In genomic region chr1:178597757-178598156, GRCm38 (mm10) we compare ENCODE assay signal across 19 mouse cellular contexts.
"Had no signal": no experiment of that assay in that cellular context is flagged by ENCODE, and none has a peak within 500 bp of the region (broad histone marks: within the 10 kb centered on the region; RNA-seq: fewer than 3 reads in every experiment).

No protein-coding gene starts in this region.

- ATAC-seq: intestine, postnatal 0 days had no signal

- H3K4me3 ChIP-seq: limb, embryonic 10.5 days; limb, embryonic 13.5 days; liver, embryonic 13.5 days; lung, embryonic 15.5 days had no signal

- H3K9me3 ChIP-seq: limb, embryonic 10.5 days; liver, embryonic 13.5 days; lung, embryonic 15.5 days had no signal

- H3K27me3 ChIP-seq: liver, embryonic 13.5 days; lung, embryonic 15.5 days had no signal

- H3K4me2 ChIP-seq: limb, embryonic 13.5 days; liver, embryonic 13.5 days; lung, embryonic 15.5 days; midbrain, embryonic 11.5 days had no signal

- H3K27ac ChIP-seq: limb, embryonic 10.5 days; limb, embryonic 13.5 days; liver, embryonic 13.5 days; lung, embryonic 15.5 days; stomach, postnatal 0 days had no signal

- H3K4me1 ChIP-seq: liver, embryonic 13.5 days had no signal

- H3K36me3 ChIP-seq: limb, embryonic 13.5 days; liver, embryonic 13.5 days; lung, embryonic 15.5 days had no signal

- H3K9ac ChIP-seq: limb, embryonic 13.5 days; liver, embryonic 13.5 days; lung, embryonic 15.5 days had no signal

- DNase-seq: kidney, adult 2 months; kidney, postnatal 10 days; kidney, postnatal 36 days; liver, embryonic 13.5 days; lung, postnatal 14 days; lung, postnatal 4 days; midbrain, embryonic 14.5 days; right cerebral cortex, adult 18-20 months; right cerebral cortex, postnatal 14 days; right cerebral cortex, postnatal 4 days; thymus, adult 2 months; thymus, postnatal 14 days; thymus, postnatal 4 days had no signal
